Mouse (Mus musculus) limb, embryonic 14.5 days (tissue): ENCODE results near the gene Clvs2. TPM values are rescaled to one million over a fixed set of nuclear protein-coding genes. Genes with fewer than 3 reads are reported as not detected.
A peak's percentile ranks its signal among the peaks of the same experiment; 100 is the strongest.

Source experiments
- ATAC-seq: fragments of 200-750 bp; cut with Nextera tagmentation; 2 replicates; pipeline ENCODE4 v1.8.0; 2017; ENCODE audit warnings: low read depth, moderate number of reproducible peaks, moderate TSS enrichment; ENCODE audit not compliant: low FRiP score
- DNase-seq: peaks from one replicate; pipeline ENCODE4 v3.0.0-alpha.2; 2015; ENCODE audit warnings: low spot score
- H3K27ac ChIP-seq: fragments of 300-500 bp; sonication (generic); replicated peaks from 2 replicates; pipeline ENCODE4 v1.5.1; 2014; ENCODE audit warnings: low read depth, mild to moderate bottlenecking, low read length, moderate library complexity, mixed read lengths
- H3K27me3 ChIP-seq: fragments of 300-500 bp; sonication (generic); 2 replicates; pipeline ENCODE4 v1.6.1; 2014; ENCODE audit warnings: low read length, mixed read lengths; ENCODE audit not compliant: control insufficient read depth, insufficient read depth
- H3K36me3 ChIP-seq: fragments of 300-500 bp; sonication (generic); 2 replicates; pipeline ENCODE4 v1.6.1; 2014; ENCODE audit warnings: mild to moderate bottlenecking, low read length, moderate library complexity, mixed read lengths; ENCODE audit not compliant: control insufficient read depth, insufficient read depth
- H3K4me1 ChIP-seq: fragments of 300-500 bp; sonication (generic); 2 replicates; pipeline ENCODE4 v1.6.1; 2014; ENCODE audit warnings: antibody characterized with exemption, low read length, mixed read lengths; ENCODE audit not compliant: control insufficient read depth, insufficient read depth
- H3K4me2 ChIP-seq: fragments of 300-500 bp; sonication (generic); replicated peaks from 2 replicates; pipeline ENCODE4 v1.6.1; 2014; ENCODE audit warnings: low read depth, mild to moderate bottlenecking, low read length, moderate library complexity; ENCODE audit not compliant: severe bottlenecking
- H3K4me3 ChIP-seq: fragments of 300-500 bp; sonication (generic); replicated peaks from 2 replicates; pipeline ENCODE4 v1.5.1; 2014; ENCODE audit warnings: low read length
- H3K9ac ChIP-seq: fragments of 300-500 bp; sonication (generic); 2 replicates; pipeline ENCODE4 v1.6.1; 2014; ENCODE audit warnings: mild to moderate bottlenecking, low read depth, low read length, moderate library complexity; ENCODE audit not compliant: severe bottlenecking
- H3K9me3 ChIP-seq: fragments of 300-500 bp; sonication (generic); 2 replicates; pipeline ENCODE4 v1.6.1; 2016; ENCODE audit warnings: low read length; ENCODE audit not compliant: control insufficient read depth
- POLR2A ChIP-seq: fragments of 200-500 bp; IDR thresholded peaks from 2 replicates; pipeline ENCODE4 v1.8.0; 2012; ENCODE audit warnings: inconsistent platforms, mild to moderate bottlenecking, moderate library complexity, borderline replicate concordance; ENCODE audit not compliant: insufficient read depth, insufficient read length; ENCODE audit errors: extremely low read depth
- WGBS: fragments of 180-500 bp; shearing (Covaris S2); extraction: QIAGEN DNeasy Blood & Tissue Kit; methylation state at CpG from one replicate; pipeline ENCODE4 v1.1.7; 2014; 5-methylcytosine and 5-hydroxymethylcytosine counted together
- polyA plus RNA-seq, 2 experiments: library from polyadenylated mRNA; depleted of rRNA in 1 of 2; stranded (reverse) in 1 of 2; unstranded in 1 of 2; fragments of >200 nt; fragmentation: Nextera tagmentation in 1 of 2; extraction: Ambion mirVana in 1 of 2; gene quantifications; 2 replicates each; pipeline versions ENCODE4 v1.2.1 to v1.2.3; 2012 to 2014

Gene Clvs2
- polyA plus RNA-seq, 2 experiments: 0.30 TPM; not detected in 1

DNA sequence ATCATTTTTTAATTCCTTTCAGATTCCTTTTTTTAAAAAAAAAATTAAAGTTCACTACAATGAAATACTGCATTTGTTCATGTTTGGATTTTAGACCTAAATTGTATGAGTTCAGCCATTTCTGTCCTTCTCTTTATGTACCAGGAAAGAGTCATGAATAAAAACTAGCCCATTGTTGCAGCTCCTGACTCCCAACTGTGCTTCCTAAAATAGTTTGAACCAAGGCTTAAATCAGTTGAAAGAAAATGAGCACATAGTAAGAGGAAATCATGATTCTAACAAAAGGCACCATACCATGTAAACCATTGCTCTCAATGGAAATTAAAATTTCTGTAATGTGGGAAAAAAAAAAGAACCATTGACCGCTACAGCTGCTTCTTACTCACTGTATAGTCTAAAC, 11.4 kb downstream of the Clvs2 start:
- DNase-seq (no peak), ATAC-seq (no peak)
- 97% methylated on average over 1 of the region's 1 CpGs for WGBS
- H3K4me1 ChIP-seq: no peaks in the 10 kb centered on the region
- H3K27me3 ChIP-seq: no peaks in the 10 kb centered on the region
- no peaks in the 10 kb centered on the region for H3K36me3 ChIP-seq
- TF ChIP-seq POLR2A: no peak
- no peak overlapping the region for H3K4me2 ChIP-seq
- H3K9me3 ChIP-seq: no peaks in the 10 kb centered on the region
- no peak overlapping the region for H3K4me3 ChIP-seq
- no peak overlapping the region for H3K27ac ChIP-seq
- H3K9ac ChIP-seq: no peak overlapping the region

DNA sequence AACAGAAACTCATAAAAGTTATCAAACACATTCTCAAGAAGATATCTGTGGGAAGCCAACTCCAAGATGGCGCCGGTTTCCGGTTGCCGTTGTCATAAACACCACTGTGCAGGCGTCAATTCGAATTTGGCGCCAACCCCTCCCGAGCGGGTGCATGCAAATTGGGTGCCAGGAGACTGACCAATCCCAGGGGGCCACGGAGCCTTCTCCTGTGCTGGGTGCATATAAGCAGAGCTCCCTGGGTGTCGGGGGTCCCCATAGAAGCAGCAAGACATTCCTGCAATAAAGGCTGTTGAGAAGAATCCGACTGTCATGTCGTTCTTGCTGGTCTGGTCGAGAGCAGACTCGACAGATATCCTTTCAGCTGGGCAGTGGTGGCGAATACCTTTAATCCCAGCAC, 31.8 kb downstream of the Clvs2 start:
- Histone ChIP-seq H3K9ac (no peak overlapping the region), H3K9me3 (no peaks in the 10 kb centered on the region), H3K4me3 (no peak overlapping the region), H3K27ac (no peak overlapping the region), H3K36me3 (no peaks in the 10 kb centered on the region), H3K4me2 (no peak overlapping the region), H3K4me1 (no peaks in the 10 kb centered on the region), H3K27me3 (no peaks in the 10 kb centered on the region)
- WGBS: 91% methylated on average over 16 of the region's 16 CpGs
- ATAC-seq: no peak
- no peak for DNase-seq
- TF ChIP-seq POLR2A: no peak

DNA sequence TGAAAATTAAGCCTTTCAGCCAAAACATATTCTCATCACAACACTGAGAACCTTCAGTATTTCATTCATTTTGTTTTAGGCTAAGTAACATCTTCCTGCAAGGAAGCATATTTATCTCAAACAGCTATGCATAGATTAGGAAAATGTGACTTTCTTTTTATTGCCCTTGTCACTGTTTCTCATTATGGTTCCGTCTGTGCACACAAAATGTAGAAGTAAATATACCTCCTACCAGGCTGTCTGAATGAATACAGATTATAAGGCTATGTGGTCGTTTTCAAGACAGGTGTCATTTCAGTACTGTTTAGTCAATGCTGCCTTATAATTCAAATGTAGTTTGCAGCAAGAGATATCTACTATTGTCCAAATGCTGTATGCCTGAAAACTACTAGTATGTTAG, 35.8 kb downstream of the Clvs2 start:
- no peak for TF ChIP-seq POLR2A
- Histone ChIP-seq H3K4me3 (no peak overlapping the region), H3K27me3 (no peaks in the 10 kb centered on the region), H3K27ac (no peak overlapping the region), H3K4me2 (no peak overlapping the region), H3K9me3 (no peaks in the 10 kb centered on the region), H3K36me3 (no peaks in the 10 kb centered on the region), H3K9ac (no peak overlapping the region), H3K4me1 (no peaks in the 10 kb centered on the region)
- ATAC-seq: no peak
- WGBS: 62% methylated on average over 2 of the region's 2 CpGs
- no peak for DNase-seq

DNA sequence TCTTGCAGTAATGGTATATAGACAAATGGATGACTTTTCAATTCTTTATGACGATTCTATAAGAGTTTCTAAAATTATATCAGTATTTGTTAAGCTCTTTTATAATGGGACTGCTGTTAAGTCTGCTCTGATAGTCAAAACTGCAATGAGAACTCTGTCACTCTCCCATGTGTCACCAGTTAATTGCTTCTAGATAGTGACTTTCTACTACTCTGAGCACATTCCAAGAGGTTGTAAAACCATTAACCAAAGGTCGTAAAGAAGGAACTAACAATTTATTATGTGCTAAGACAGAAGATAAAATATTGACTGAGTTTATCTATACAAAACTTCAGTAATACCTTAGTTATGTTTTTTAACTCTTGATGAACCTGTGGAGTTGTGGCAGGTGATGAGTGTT, 37.5 kb downstream of the Clvs2 start:
- H3K27ac ChIP-seq: no peak overlapping the region
- ATAC-seq: no peak
- no peak overlapping the region for H3K4me2 ChIP-seq
- TF ChIP-seq POLR2A: no peak
- H3K9me3 ChIP-seq: no peaks in the 10 kb centered on the region
- WGBS: 43% methylated on average over 2 of the region's 2 CpGs
- no peaks in the 10 kb centered on the region for H3K4me1 ChIP-seq
- no peaks in the 10 kb centered on the region for H3K27me3 ChIP-seq
- no peaks in the 10 kb centered on the region for H3K36me3 ChIP-seq
- DNase-seq: no peak
- H3K4me3 ChIP-seq: no peak overlapping the region
- no peak overlapping the region for H3K9ac ChIP-seq

DNA sequence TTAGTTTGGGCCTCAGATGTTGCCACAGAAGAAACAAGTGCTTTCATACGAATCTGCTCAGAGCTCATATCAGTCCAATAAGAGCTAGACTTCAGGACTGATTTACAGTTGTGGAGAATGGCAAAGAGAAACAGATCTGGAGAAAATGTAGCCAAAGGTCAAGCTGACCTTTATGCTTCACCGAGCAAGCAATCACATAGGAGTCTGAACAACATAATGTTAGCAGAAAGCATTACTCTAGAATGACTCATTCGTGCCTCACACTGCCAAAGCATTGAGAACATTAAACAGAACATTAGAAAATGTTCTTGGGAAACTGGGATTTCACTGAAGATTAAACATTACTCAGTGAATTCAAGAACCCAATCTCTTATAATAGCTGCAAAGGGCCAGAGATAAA, 66.5 kb downstream of the Clvs2 start:
- Histone ChIP-seq H3K36me3 (no peaks in the 10 kb centered on the region), H3K4me1 (no peaks in the 10 kb centered on the region), H3K4me3 (no peak overlapping the region), H3K27me3 (no peaks in the 10 kb centered on the region), H3K9ac (no peak overlapping the region), H3K4me2 (no peak overlapping the region), H3K27ac (no peak overlapping the region), H3K9me3 (no peaks in the 10 kb centered on the region)
- no peak for TF ChIP-seq POLR2A
- WGBS: 65% methylated on average over 3 of the region's 3 CpGs
- ATAC-seq (no peak), DNase-seq (peak; percentile 17)

DNA sequence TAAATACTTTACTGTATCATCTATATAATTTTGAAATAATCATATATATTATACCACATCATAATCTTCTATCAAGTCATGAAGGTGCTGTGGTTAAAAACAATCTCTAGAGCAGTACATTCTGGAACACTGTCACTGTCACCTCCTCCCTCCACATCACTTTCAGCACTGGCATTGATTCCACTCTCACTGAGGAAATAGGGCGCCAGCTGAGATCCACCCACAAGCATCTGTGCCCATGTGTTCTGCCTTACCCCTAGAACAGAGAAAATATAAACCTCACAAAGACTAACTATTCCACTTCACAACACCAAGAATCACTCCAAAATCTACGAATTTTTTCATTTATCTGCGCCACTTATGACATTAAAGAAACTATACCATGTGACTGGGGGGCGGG, 84.2 kb downstream of the Clvs2 start:
- WGBS: 80% methylated on average over 4 of the region's 4 CpGs

More for the DNA sequence above, 84.2 kb downstream of the Clvs2 start:
- Histone ChIP-seq H3K36me3 (no peaks in the 10 kb centered on the region), H3K4me3 (no peak overlapping the region), H3K27ac (no peak overlapping the region), H3K9me3 (no peaks in the 10 kb centered on the region), H3K27me3 (no peaks in the 10 kb centered on the region), H3K9ac (no peak overlapping the region), H3K4me1 (no peaks in the 10 kb centered on the region), H3K4me2 (no peak overlapping the region)
- ATAC-seq (no peak), DNase-seq (no peak)
- no peak for TF ChIP-seq POLR2A

Other genes starting within 250 kb of the Clvs2 start
- gene Sult3a2, start 161.9 kb upstream of the Clvs2 start, polyA plus RNA-seq (2012; rRNA removed): not detected in 2 replicates
- gene Sult3a2, start 161.9 kb upstream of the Clvs2 start, polyA plus RNA-seq (2014; fragmentation: Nextera tagmentation; extraction: Ambion mirVana): not detected in 2 replicates
- not detected in 2 replicates for gene Sult3a1, start 233.0 kb upstream of the Clvs2 start, polyA plus RNA-seq (2012; rRNA removed)
- gene Sult3a1, start 233.0 kb upstream of the Clvs2 start, polyA plus RNA-seq (2014; fragmentation: Nextera tagmentation; extraction: Ambion mirVana): not detected in 2 replicates